ENCODE assay signal across 9 mouse cellular contexts in genomic region chr15:96377263-96377662, GRCm38 (mm10).
DNase-seq lines count a peak whose midpoint lies in the region; ATAC-seq lines count a peak whose summit lies in the region.
"Had no signal": no experiment of that assay in that cellular context is flagged by ENCODE, and none has a peak within 500 bp of the region (broad histone marks: within the 10 kb centered on the region; RNA-seq: fewer than 3 reads in every experiment).

No protein-coding gene starts in this region.

- peak; percentile 91 for ATAC-seq in granulocyte monocyte progenitor cell, adult 5-6 weeks (replicated peaks; ENCODE audit: poor library complexity, severe bottlenecking)

- DNase-seq in kidney, postnatal 36 days, result peak; percentile 12 to 48
- no peak for DNase-seq in kidney, postnatal 4 days
- peak; percentile 51 to 54 for DNase-seq in adrenal gland, postnatal 36 days
- DNase-seq in lung, postnatal 36 days, result peak; percentile 64
- no peak for DNase-seq in left cerebral cortex, adult 8-10 months (ENCODE audit: low spot score in 2 of 2)
- no peak for DNase-seq in left cerebral cortex, adult 11 months (ENCODE audit: low spot score)
- no peak for DNase-seq in liver
- DNase-seq: liver, embryonic 13.5 days had no signal

Comparison
In these comparisons a context has a peak if more than half of its experiments do, and no peak if none do; other contexts are left out.
1. DNase-seq: peak in kidney, postnatal 36 days (2 of 2), adrenal gland, postnatal 36 days (2 of 2) and lung, postnatal 36 days (single experiment); none in kidney, postnatal 4 days (0 of 2), left cerebral cortex, adult 8-10 months (0 of 2), left cerebral cortex, adult 11 months (single experiment) and liver (single experiment).